Mouse (Mus musculus): ENCODE measurements at regions not wholly inside any gene's neighbourhood (a gene's known extent, or its start where the extent isn't known, plus 50 kb on each side); places are given as distances from the start of the nearest gene placed in this dataset.

- no peak for TF ChIP-seq POLR2A (IDR thresholded peaks at IDR 0.05; ENCODE audit: borderline replicate concordance, extremely low read depth, insufficient read depth, insufficient read length, poor library complexity, severe bottlenecking)
- no peak for TF ChIP-seq CTCF (IDR thresholded peaks at IDR 0.05; ENCODE audit: borderline replicate concordance, extremely low read depth, insufficient read depth, insufficient read length)
- DNase-seq (ENCODE audit: low read depth): peak; percentile 52
These were observed 88.8 kb upstream of the Mafb start for GRCm38 (mm10) chr2:160455617-160456016.

GRCm38 (mm10) chr2:160456681-160457080, 89.8 kb upstream of the Mafb start:
- DNase-seq (ENCODE audit: low read depth): no peak
- TF ChIP-seq CTCF (IDR thresholded peaks at IDR 0.05; ENCODE audit: borderline replicate concordance, extremely low read depth, insufficient read depth, insufficient read length) (no peak), POLR2A (IDR thresholded peaks at IDR 0.05; ENCODE audit: borderline replicate concordance, extremely low read depth, insufficient read depth, insufficient read length, poor library complexity, severe bottlenecking) (no peak)

GRCm38 (mm10) chr2:160471561-160471960, 104.7 kb upstream of the Mafb start:
- TF ChIP-seq CTCF (IDR thresholded peaks at IDR 0.05; ENCODE audit: borderline replicate concordance, extremely low read depth, insufficient read depth, insufficient read length): no peak
- no peak for TF ChIP-seq POLR2A (IDR thresholded peaks at IDR 0.05; ENCODE audit: borderline replicate concordance, extremely low read depth, insufficient read depth, insufficient read length, poor library complexity, severe bottlenecking)
- no peak for DNase-seq (ENCODE audit: low read depth)

GRCm38 (mm10) chr2:160476181-160476580, 109.3 kb upstream of the Mafb start:
- DNase-seq (ENCODE audit: low read depth): peak; percentile 22

GRCm38 (mm10) chr2:160479240-160479639, 112.4 kb upstream of the Mafb start:
- TF ChIP-seq POLR2A (IDR thresholded peaks at IDR 0.05; ENCODE audit: borderline replicate concordance, extremely low read depth, insufficient read depth, insufficient read length, poor library complexity, severe bottlenecking): no peak
- no peak for TF ChIP-seq CTCF (IDR thresholded peaks at IDR 0.05; ENCODE audit: borderline replicate concordance, extremely low read depth, insufficient read depth, insufficient read length)
- DNase-seq (ENCODE audit: low read depth): no peak

More at GRCm38 (mm10) chr2:160476181-160476580, 109.3 kb upstream of the Mafb start:
- TF ChIP-seq POLR2A (IDR thresholded peaks at IDR 0.05; ENCODE audit: borderline replicate concordance, extremely low read depth, insufficient read depth, insufficient read length, poor library complexity, severe bottlenecking) (no peak), CTCF (IDR thresholded peaks at IDR 0.05; ENCODE audit: borderline replicate concordance, extremely low read depth, insufficient read depth, insufficient read length) (no peak)

GRCm38 (mm10) chr2:160485097-160485496, 118.2 kb upstream of the Mafb start:
- no peak for DNase-seq (ENCODE audit: low read depth)
- no peak for TF ChIP-seq POLR2A (IDR thresholded peaks at IDR 0.05; ENCODE audit: borderline replicate concordance, extremely low read depth, insufficient read depth, insufficient read length, poor library complexity, severe bottlenecking)
- no peak for TF ChIP-seq CTCF (IDR thresholded peaks at IDR 0.05; ENCODE audit: borderline replicate concordance, extremely low read depth, insufficient read depth, insufficient read length)

GRCm38 (mm10) chr2:160485515-160485914, 118.7 kb upstream of the Mafb start:
- no peak for TF ChIP-seq CTCF (IDR thresholded peaks at IDR 0.05; ENCODE audit: borderline replicate concordance, extremely low read depth, insufficient read depth, insufficient read length)
- no peak for TF ChIP-seq POLR2A (IDR thresholded peaks at IDR 0.05; ENCODE audit: borderline replicate concordance, extremely low read depth, insufficient read depth, insufficient read length, poor library complexity, severe bottlenecking)
- peak; percentile 66 for DNase-seq (ENCODE audit: low read depth)

- no peak for DNase-seq (ENCODE audit: low read depth)
- TF ChIP-seq CTCF (IDR thresholded peaks at IDR 0.05; ENCODE audit: borderline replicate concordance, extremely low read depth, insufficient read depth, insufficient read length) (no peak), POLR2A (IDR thresholded peaks at IDR 0.05; ENCODE audit: borderline replicate concordance, extremely low read depth, insufficient read depth, insufficient read length, poor library complexity, severe bottlenecking) (no peak)
These were observed 132.9 kb upstream of the Mafb start for GRCm38 (mm10) chr2:160499726-160500125.

- DNase-seq (ENCODE audit: low read depth): no peak
- TF ChIP-seq POLR2A (IDR thresholded peaks at IDR 0.05; ENCODE audit: borderline replicate concordance, extremely low read depth, insufficient read depth, insufficient read length, poor library complexity, severe bottlenecking) (no peak), CTCF (IDR thresholded peaks at IDR 0.05; ENCODE audit: borderline replicate concordance, extremely low read depth, insufficient read depth, insufficient read length) (no peak)
These were observed 136.0 kb upstream of the Mafb start for GRCm38 (mm10) chr2:160502901-160503300.

GRCm38 (mm10) chr2:160503597-160504393, 136.9 kb upstream of the Mafb start:
- TF ChIP-seq CTCF (IDR thresholded peaks at IDR 0.05; ENCODE audit: borderline replicate concordance, extremely low read depth, insufficient read depth, insufficient read length) (no peak), POLR2A (IDR thresholded peaks at IDR 0.05; ENCODE audit: borderline replicate concordance, extremely low read depth, insufficient read depth, insufficient read length, poor library complexity, severe bottlenecking) (no peak)
- DNase-seq (ENCODE audit: low read depth): peak; percentile 67

GRCm38 (mm10) chr2:160504394-160504657, 137.5 kb upstream of the Mafb start:
- DNase-seq (ENCODE audit: low read depth): peak; percentile 41
- TF ChIP-seq POLR2A (IDR thresholded peaks at IDR 0.05; ENCODE audit: borderline replicate concordance, extremely low read depth, insufficient read depth, insufficient read length, poor library complexity, severe bottlenecking) (no peak), CTCF (IDR thresholded peaks at IDR 0.05; ENCODE audit: borderline replicate concordance, extremely low read depth, insufficient read depth, insufficient read length) (no peak)

GRCm38 (mm10) chr2:160507371-160507770, 138.3 kb upstream of the Top1 start:
- DNase-seq (ENCODE audit: low read depth): no peak
- TF ChIP-seq CTCF (IDR thresholded peaks at IDR 0.05; ENCODE audit: borderline replicate concordance, extremely low read depth, insufficient read depth, insufficient read length): 0 out of 2 replicates have a peak, but pooled peaks have one; percentile 0
- no peak for TF ChIP-seq POLR2A (IDR thresholded peaks at IDR 0.05; ENCODE audit: borderline replicate concordance, extremely low read depth, insufficient read depth, insufficient read length, poor library complexity, severe bottlenecking)
